Mouse (Mus musculus) left cerebral cortex, postnatal 36 days (tissue): ENCODE results near the gene Phkg2. TPM values are rescaled to one million over a fixed set of nuclear protein-coding genes. Genes with fewer than 3 reads are reported as not detected.

Source experiments
- total RNA-seq, 2 experiments: library from RNA; stranded (reverse); gene quantifications; 2 replicates each; pipeline ENCODE4 v1.2.3; 2021

Gene Phkg2
- total RNA-seq, 2 experiments from 2014 or later: 69.2 to 81.4 TPM

Other genes starting within 250 kb of the Phkg2 start
- gene Zfp768, start 227.8 kb upstream of the Phkg2 start, total RNA-seq: 10 to 100 TPM; 14.4 to 15.0 TPM
- 1 to 10 TPM; 5.7 to 7.2 TPM for gene Zfp747, start 197.3 kb upstream of the Phkg2 start, total RNA-seq
- gene 9130019O22Rik, start 186.2 kb upstream of the Phkg2 start, total RNA-seq: 1 to 10 TPM; 3.3 to 3.9 TPM
- 1 to 10 TPM; 7.7 to 8.2 TPM for gene E430018J23Rik, start 179.7 kb upstream of the Phkg2 start, total RNA-seq
- gene Zfp764, start 166.5 kb upstream of the Phkg2 start, total RNA-seq: 1 to 10 TPM; 5.4 to 5.6 TPM
- gene Zfp688, start 151.3 kb upstream of the Phkg2 start, total RNA-seq: 10 to 100 TPM; 13.7 to 18.6 TPM
- gene Zfp689, start 124.2 kb upstream of the Phkg2 start, total RNA-seq: 1 to 10 TPM; 5.8 to 7.9 TPM
- gene Prr14, start 113.7 kb upstream of the Phkg2 start, total RNA-seq: 10 to 100 TPM; 25.7 to 30.2 TPM
- 10 to 100 TPM; 48.7 to 61.4 TPM for gene Fbrs, start 94.1 kb upstream of the Phkg2 start, total RNA-seq
- 100 to 1,000 TPM in 1 of 2 experiments, 10 to 100 TPM in 1; 99.0 to 131 TPM for gene Srcap, start 61.4 kb upstream of the Phkg2 start, total RNA-seq
- gene Gm42715, start 53.8 kb upstream of the Phkg2 start, total RNA-seq: 10 to 100 TPM in 1 of 2 experiments, 1 to 10 TPM in 1; 7.6 to 15.0 TPM
- gene Tmem265, start 11.9 kb upstream of the Phkg2 start, total RNA-seq: 1 to 10 TPM in 1 of 2 experiments, not detected in 1; 3.4 TPM
- 1 to 10 TPM; 9.3 to 9.7 TPM for gene Ccdc189, start 15.3 kb downstream of the Phkg2 start, total RNA-seq
- 10 to 100 TPM; 63.1 to 81.0 TPM for gene Rnf40, start 15.4 kb downstream of the Phkg2 start, total RNA-seq
- gene Zfp629, start 42.5 kb downstream of the Phkg2 start, total RNA-seq: 10 to 100 TPM; 22.1 to 24.7 TPM
- gene Bcl7c, start 135.6 kb downstream of the Phkg2 start, total RNA-seq: 10 to 100 TPM; 37.9 to 47.9 TPM
- 1 to 10 TPM; 2.4 to 2.5 TPM for gene Ctf1, start 139.4 kb downstream of the Phkg2 start, total RNA-seq
- gene Ctf2, start 158.8 kb downstream of the Phkg2 start, total RNA-seq: not detected
- gene Fbxl19, start 171.2 kb downstream of the Phkg2 start, total RNA-seq: 10 to 100 TPM; 73.2 to 84.6 TPM
- 10 to 100 TPM; 18.9 to 25.4 TPM for gene Orai3, start 196.5 kb downstream of the Phkg2 start, total RNA-seq
- 10 to 100 TPM; 40.0 to 53.4 TPM for gene Setd1a, start 203.3 kb downstream of the Phkg2 start, total RNA-seq
- 1 to 10 TPM; 3.9 to 4.1 TPM for gene Gm49388, start 212.3 kb downstream of the Phkg2 start, total RNA-seq
- 1 to 10 TPM; 3.3 to 4.0 TPM for gene Hsd3b7, start 227.3 kb downstream of the Phkg2 start, total RNA-seq